Mouse (Mus musculus) heart, postnatal 0 days (tissue): ENCODE data around the gene Wars2.

Experiments
- CTCF ChIP-seq: IDR thresholded peaks from 2 replicates; pipeline ENCODE4 v1.5.1; 2016; ENCODE audit warnings: antibody characterized with exemption, control low read depth, low read depth
- EP300 ChIP-seq: IDR thresholded peaks from 2 replicates; pipeline ENCODE4 v1.6.1; 2016; ENCODE audit warnings: antibody characterized with exemption, low read depth

GRCm38 (mm10) chr3:99113266-99113837 is 27.5 kb upstream of the Wars2 start:
- no peak for TF ChIP-seq CTCF
- TF ChIP-seq EP300, result no peak
